Mouse (Mus musculus): ENCODE data around the gene Cntln.

DNA sequence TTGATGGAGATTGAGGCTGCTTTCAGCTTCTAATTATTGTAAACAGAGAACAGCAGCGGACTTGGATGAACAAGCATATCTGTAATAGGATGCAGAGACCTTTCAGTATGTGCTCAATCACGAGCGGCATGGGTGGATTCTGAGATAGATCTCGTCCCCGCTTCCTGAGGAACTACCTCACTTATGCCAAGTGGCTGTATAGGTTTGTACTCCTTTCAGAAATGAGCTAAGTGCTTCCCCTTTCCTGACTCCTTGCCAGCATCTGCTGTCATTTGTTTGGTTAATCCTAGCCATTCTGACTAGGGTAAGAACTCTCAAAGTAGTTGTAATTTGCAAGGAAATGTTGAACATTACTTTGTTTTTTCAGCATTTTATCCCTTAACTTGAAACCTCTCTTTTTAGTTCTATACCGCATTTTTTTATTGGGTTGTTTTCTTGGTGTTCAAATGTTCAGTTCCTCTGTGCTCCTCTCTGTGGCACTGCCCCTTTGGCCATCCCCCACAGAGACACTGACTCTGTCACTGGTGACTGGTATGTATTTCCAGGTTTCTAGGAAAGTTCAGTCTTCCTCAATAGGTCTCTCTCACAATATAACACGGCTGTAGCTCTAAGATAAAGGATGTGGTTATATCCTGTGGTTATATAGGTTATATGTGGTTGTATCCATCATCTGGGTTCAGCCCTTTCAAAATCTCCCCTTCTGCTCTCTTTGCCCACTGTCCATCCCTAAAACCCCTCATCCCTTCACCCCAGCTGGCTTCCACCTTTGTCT lies 93.0 kb downstream of the Cntln start:
- no peak for TF ChIP-seq CTCF (IDR thresholded peaks at IDR 0.05; ENCODE audit: low read depth, low read length)
- no peak for TF ChIP-seq POLR2A (IDR thresholded peaks at IDR 0.05; ENCODE audit: borderline replicate concordance, low read depth, low read length)
